Mouse (Mus musculus) lung, adult 2 months (tissue): ENCODE results near the gene Hoxa11.

ENCODE experiments used
- CTCF ChIP-seq: fragments of 200-500 bp; IDR thresholded peaks from 2 replicates; pipeline ENCODE4 v1.5.1; 2011; ENCODE audit warnings: mild to moderate bottlenecking, low read length, control low read depth; ENCODE audit not compliant: insufficient read depth
- POLR2A ChIP-seq: fragments of 200-500 bp; IDR thresholded peaks from 2 replicates; pipeline ENCODE4 v1.6.1; 2011; ENCODE audit warnings: low read depth, mild to moderate bottlenecking, control low read depth, low read length, borderline replicate concordance; ENCODE audit errors: extremely low read depth

- TF ChIP-seq CTCF (no peak), POLR2A (no peak)
These were observed 37.3 kb downstream of the Hoxa11 start, which contains the start of gene Hoxa6 for GRCm38 (mm10) chr6:52208072-52208867.
